Mouse (Mus musculus) monocyte, adult 5-6 weeks (primary cell): ENCODE data around the gene Dennd4c. TPM values are rescaled to one million over a fixed set of nuclear protein-coding genes. Genes with fewer than 3 reads are reported as not detected.

Experiments
- ATAC-seq: fragments of 153-309, 156-312 bp; replicated peaks from 2 replicates; pipeline ENCODE4 v1.8.0; 2017; ENCODE audit warnings: mild to moderate bottlenecking; ENCODE audit not compliant: low TSS enrichment, insufficient number of reproducible peaks, severe bottlenecking, poor library complexity, low FRiP score
- total RNA-seq: library from RNA; stranded (forward); fragments of 200-1000, 200-491, 200-594 nt; gene quantifications from 3 replicates; pipeline ENCODE4 v1.2.3, GENCODE M21; 2017

Dennd4c gene
- 26.9 to 42.6 TPM (median 30.7 TPM) in 3 replicates for total RNA-seq

DNA sequence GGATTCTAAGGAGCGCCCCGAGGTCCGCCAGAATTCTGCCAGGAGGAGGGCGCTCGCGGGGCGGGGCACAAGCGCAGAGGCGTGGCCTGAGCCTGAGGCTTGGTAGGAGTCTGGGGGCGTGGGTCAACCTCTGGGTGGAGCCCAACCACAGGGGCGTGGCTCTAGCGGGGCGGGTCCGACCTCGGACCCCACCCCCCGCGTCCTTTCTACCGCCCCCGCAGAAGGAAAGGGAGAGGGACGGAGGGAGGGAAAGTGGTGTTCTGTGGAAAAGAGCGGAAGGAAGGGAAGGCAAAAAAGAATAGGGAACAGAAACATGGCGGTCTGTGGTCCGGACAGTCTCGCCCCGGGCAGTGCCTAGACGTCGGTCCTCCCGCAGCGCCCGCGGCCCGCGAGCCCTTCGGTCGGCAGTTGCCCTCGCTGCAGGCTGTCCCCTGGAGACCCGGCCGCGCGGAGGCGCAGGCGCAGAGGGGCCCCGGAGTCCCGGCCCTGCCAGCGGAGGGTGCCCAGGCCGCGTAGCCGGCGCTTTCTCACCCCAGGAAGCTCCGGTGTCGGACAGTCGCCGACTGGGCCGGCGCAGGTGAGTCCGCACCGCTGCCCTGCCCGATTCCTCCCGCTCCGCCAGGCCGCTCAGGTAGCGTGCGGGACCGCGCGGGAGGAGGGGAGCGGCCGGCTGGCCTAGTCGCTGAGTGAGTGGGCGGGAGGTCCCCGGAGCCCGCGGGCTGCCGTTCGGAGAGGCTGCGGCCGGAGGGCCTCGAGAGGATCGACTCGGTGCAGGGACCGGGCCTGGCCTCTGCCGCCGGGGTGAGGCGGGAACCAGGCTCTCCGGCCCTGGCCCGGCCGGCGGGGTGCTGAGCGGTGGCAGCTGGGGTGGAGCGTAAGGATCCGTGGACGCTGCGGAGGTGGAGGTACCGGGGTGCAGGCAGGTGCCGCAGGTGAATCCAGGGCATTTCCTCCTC lies at the start of gene Dennd4c:
Gene Dennd4c, plus strand, starts transcription at position 220 of the 956 bp plus-strand sequence.
- ATAC-seq, result peak; percentile 92

DNA sequence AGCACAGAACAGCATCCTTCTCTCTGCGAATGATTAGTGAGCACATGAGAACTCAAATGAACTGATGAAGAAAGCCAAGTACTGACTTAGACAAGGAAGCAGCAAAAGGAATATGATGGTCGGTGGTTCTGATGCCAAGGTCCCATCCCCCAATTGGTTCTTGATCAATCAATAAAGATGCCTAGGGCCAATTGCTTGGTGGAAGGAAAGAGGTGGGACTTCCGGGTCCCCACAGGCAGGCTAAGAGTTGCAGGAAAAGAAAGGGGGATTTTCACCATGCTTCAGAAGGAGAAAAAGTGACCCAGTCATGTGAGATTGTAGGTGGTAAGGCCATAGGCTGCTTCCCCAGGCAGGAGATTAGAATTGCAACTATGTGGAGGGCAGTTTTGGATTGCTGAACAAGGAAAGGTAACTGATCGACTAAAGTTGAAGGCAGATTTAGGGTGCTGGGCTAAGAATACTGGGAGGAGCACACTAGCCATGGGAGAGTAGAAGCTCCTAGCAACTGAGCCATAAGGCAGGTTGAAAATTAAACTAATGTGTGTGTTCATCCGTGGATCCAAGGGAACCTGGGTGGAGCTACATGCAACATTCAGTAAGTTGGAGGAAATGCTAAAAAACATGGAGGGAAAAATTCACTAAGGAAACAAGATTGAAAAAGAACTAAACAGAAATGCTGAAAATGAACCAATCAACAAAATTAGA lies 49.0 kb upstream of the Dennd4c start:
- ATAC-seq, result no peak

GRCm38 (mm10) chr4:86708801-86709200 lies 39.6 kb upstream of the Dennd4c start:
- ATAC-seq, result no peak

GRCm38 (mm10) chr4:86710034-86710650 lies 38.2 kb upstream of the Dennd4c start:
- no peak for ATAC-seq

GRCm38 (mm10) chr4:86710666-86711215 lies 37.6 kb upstream of the Dennd4c start:
- ATAC-seq, result no peak

- peak; percentile 85 for ATAC-seq
Observed at GRCm38 (mm10) chr4:86712751-86713195, 35.6 kb upstream of the Dennd4c start.

DNA sequence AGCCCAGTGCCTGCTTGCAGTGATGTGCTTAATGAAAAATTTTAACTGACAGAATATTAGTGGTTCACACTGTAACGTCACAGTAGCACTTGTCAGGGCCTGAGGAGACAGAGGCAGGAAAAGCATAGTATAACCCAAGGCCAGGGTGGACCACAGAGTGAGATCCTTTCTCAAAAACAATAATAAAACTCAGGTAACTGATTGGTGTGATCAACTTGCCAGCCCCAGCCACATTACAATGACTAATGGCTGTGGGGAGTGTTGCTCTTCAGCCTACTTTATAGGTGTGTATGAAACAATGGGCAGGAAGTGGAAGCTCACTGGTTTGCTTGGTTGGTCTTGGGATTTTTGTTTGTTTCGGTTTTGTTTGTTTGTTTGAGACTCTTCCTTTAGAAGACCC lies 34.8 kb upstream of the Dennd4c start:
- 0 out of 2 replicates have a peak, but pooled peaks have one; percentile 40 for ATAC-seq

DNA sequence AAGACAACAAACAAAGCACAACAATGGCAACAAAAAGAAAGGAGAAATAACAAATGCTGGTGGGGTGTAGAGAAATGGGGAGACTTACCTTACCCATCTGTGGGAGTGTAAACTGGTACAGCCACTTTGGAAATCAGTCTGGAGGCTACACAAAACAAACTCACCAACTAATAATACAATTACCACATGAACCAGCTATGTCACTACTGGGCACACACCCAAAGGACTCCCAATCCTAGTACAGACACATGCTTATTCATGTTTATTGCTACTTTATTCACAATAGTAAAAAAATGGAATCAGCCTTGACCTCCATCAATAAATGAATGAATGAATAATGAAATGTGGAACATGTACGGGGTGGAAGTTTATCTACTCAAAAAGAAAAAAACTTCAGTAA lies 33.0 kb upstream of the Dennd4c start:
- no peak for ATAC-seq

- ATAC-seq, result no peak
Observed at GRCm38 (mm10) chr4:86717176-86717575, 31.2 kb upstream of the Dennd4c start.

DNA sequence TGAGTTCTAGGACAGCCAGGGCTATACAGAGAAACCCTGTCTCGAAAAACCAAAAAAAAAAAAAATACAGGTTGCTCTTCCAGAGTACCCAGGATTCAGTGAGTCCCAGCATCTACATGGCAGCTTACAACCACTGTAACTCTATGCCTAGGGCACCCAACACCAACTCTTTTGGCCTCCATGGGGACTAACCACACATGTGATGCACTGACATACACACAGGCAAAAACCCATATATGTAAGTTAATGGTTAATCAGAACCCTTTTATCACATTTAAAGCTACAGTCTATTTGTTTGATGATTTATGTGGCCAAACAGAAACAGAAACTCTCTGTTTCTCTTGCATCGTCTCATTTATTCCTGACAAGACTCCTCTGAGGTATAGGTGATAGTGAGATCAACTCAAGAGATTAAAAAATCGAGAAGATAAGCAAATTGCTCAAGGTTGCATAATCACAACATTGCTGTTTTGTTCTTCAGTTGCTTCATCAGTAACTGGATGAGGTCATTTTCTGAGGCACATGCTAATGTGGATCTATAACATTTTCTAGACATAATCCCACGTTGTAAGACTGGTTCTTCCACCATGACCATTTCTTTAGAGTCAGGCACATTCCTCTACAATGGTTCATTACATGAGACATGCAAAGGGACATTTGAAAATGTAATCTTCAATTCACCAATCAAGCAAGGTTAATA lies 29.3 kb upstream of the Dennd4c start:
- ATAC-seq, result no peak

GRCm38 (mm10) chr4:86721856-86722358 lies 26.4 kb upstream of the Dennd4c start:
- ATAC-seq, result no peak

- no peak for ATAC-seq
Observed at GRCm38 (mm10) chr4:86725175-86725574, 23.2 kb upstream of the Dennd4c start.

GRCm38 (mm10) chr4:86726141-86726540 lies 22.2 kb upstream of the Dennd4c start:
- no peak for ATAC-seq

GRCm38 (mm10) chr4:86729829-86730228 lies 18.5 kb upstream of the Dennd4c start:
- ATAC-seq, result no peak

- ATAC-seq, result 0 out of 2 replicates have a peak, but pooled peaks have one; percentile 56
Observed at GRCm38 (mm10) chr4:86734088-86734841, 14.1 kb upstream of the Dennd4c start.

DNA sequence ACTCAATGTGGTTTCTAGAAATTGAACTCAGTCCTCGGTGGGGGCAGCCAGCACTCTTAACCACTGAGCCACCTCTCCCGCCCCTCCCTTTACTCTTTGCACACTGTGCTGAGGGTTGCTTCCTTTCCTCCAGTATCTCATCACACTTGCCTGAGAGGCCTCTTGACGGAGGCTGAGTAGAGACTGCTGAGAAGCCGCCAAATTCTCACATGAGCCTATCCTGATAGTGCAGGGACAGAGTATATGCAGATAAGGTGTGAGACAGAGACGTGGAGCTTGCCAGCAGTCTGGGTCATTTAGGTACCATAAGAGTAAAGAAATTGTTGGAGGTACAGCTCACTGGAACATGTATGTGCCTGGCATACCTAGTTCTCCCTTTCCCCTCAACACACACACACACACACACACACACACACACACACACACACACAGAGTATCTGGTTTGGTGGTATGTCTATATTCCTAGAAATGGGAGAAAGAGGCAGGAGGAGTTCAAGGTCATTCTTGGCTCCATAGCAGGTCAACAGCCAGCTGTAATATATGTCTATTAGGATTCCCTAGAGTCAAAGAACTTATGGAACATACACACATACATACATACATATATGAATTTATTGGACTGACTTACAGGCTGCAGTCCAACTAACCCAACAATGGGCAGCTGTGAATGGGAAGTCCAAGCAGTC lies 8.9 kb upstream of the Dennd4c start:
- ATAC-seq, result no peak

- no peak for ATAC-seq
Observed at GRCm38 (mm10) chr4:86749361-86749841, 1.0 kb downstream of the Dennd4c start.
